21 mouse cellular contexts compared by ENCODE assay signal in genomic region chr11:7609921-7610320, GRCm38 (mm10).
DNase-seq lines count a peak whose midpoint lies in the region; ATAC-seq and TF ChIP-seq lines count a peak whose summit lies in the region.
"Had no signal": no experiment of that assay in that cellular context is flagged by ENCODE, and none has a peak within 500 bp of the region (broad histone marks: within the 10 kb centered on the region; RNA-seq: fewer than 3 reads in every experiment).

No protein-coding gene starts in this region.

- H3K36me3 ChIP-seq in lung, postnatal 0 days (ENCODE audit: insufficient read depth, low read length), result no peaks in the 10 kb centered on the region
- no peaks in the 10 kb centered on the region for H3K36me3 ChIP-seq in intestine, postnatal 0 days (ENCODE audit: control insufficient read depth, insufficient read depth)
- H3K36me3 ChIP-seq: heart, embryonic 13.5 days; hindbrain, embryonic 13.5 days; limb, embryonic 12.5 days; liver, embryonic 12.5 days; stomach, embryonic 15.5 days had no signal

- no peak for TF ChIP-seq EP300 in lung, postnatal 0 days (IDR thresholded peaks at IDR 0.05)

- H3K27ac ChIP-seq in lung, postnatal 0 days (ENCODE audit: low read length), result no peak overlapping the region
- H3K27ac ChIP-seq in intestine, postnatal 0 days (ENCODE audit: low read depth, low read length), result no peak overlapping the region
- H3K27ac ChIP-seq: forebrain, embryonic 13.5 days; gastrocnemius, adult 2 months; heart, embryonic 13.5 days; hindbrain, embryonic 13.5 days; limb, embryonic 12.5 days; liver, embryonic 12.5 days; stomach, embryonic 15.5 days had no signal

- no peaks in the 10 kb centered on the region for H3K27me3 ChIP-seq in lung, postnatal 0 days (replicated peaks; ENCODE audit: insufficient read depth, low read length)
- H3K27me3 ChIP-seq in intestine, postnatal 0 days (replicated peaks; ENCODE audit: control insufficient read depth, insufficient read depth, low read length), result no peaks in the 10 kb centered on the region
- H3K27me3 ChIP-seq: forebrain, embryonic 13.5 days; heart, embryonic 13.5 days; hindbrain, embryonic 13.5 days; limb, embryonic 12.5 days; liver, embryonic 12.5 days; stomach, embryonic 15.5 days had no signal

- no peak for ATAC-seq in lung, postnatal 0 days
- ATAC-seq in intestine, postnatal 0 days, result no peak
- ATAC-seq: forebrain, embryonic 13.5 days; liver, embryonic 12.5 days had no signal

- TF ChIP-seq CTCF in lung, postnatal 0 days (IDR thresholded peaks at IDR 0.05), result no peak
- no peak for TF ChIP-seq CTCF in intestine, postnatal 0 days (IDR thresholded peaks at IDR 0.05; ENCODE audit: low read depth)

- no peaks in the 10 kb centered on the region for H3K4me1 ChIP-seq in lung, postnatal 0 days (ENCODE audit: insufficient read depth, low read depth, low read length)
- H3K4me1 ChIP-seq in intestine, postnatal 0 days (replicated peaks; ENCODE audit: control insufficient read depth, insufficient read depth, low read length), result no peaks in the 10 kb centered on the region
- H3K4me1 ChIP-seq: forebrain, embryonic 13.5 days; heart, embryonic 13.5 days; hindbrain, embryonic 13.5 days; limb, embryonic 12.5 days; liver, embryonic 12.5 days; stomach, embryonic 15.5 days had no signal

- H3K9me3 ChIP-seq in lung, postnatal 0 days (ENCODE audit: low read length), result no peaks in the 10 kb centered on the region
- no peaks in the 10 kb centered on the region for H3K9me3 ChIP-seq in intestine, postnatal 0 days (ENCODE audit: control insufficient read depth)
- H3K9me3 ChIP-seq: forebrain, embryonic 13.5 days; heart, embryonic 13.5 days; hindbrain, embryonic 13.5 days; limb, embryonic 12.5 days; liver, embryonic 12.5 days; stomach, embryonic 15.5 days had no signal

- no peak overlapping the region for H3K4me3 ChIP-seq in lung, postnatal 0 days (ENCODE audit: low read depth, low read length)
- no peak overlapping the region for H3K4me3 ChIP-seq in intestine, postnatal 0 days (ENCODE audit: low read depth, low read length)
- H3K4me3 ChIP-seq: forebrain, embryonic 13.5 days; gastrocnemius, adult 2 months; heart, embryonic 13.5 days; hindbrain, embryonic 13.5 days; limb, embryonic 12.5 days; liver, embryonic 12.5 days; stomach, embryonic 15.5 days had no signal

- intact Hi-C loops in heart, postnatal 36 days (cut with DNase I), result no loop called here

- peak; percentile 6 to 18 for DNase-seq in heart, adult 9 months (ENCODE audit: low spot score in 2 of 2)
- no peak for DNase-seq in heart, postnatal 36 days
- peak; percentile 9 for DNase-seq in lung, postnatal 25 days (ENCODE audit: low spot score)
- no peak for DNase-seq in lung, postnatal 0 days (ENCODE audit: low spot score)
- peak; percentile 66 for DNase-seq in kidney, postnatal 10 days
- no peak for DNase-seq in layer of hippocampus, adult 9-11 months
- DNase-seq: adrenal gland, postnatal 14 days; cerebellum, adult 9-10 months; gastrocnemius, adult 2 months; heart, postnatal 14 days; lung, adult 2 months; thymus, adult 18-20 months; thymus, postnatal 36 days had no signal

- H3K4me2 ChIP-seq in lung, postnatal 0 days (replicated peaks; ENCODE audit: low read depth, low read length), result no peak overlapping the region
- H3K4me2 ChIP-seq in intestine, postnatal 0 days (replicated peaks; ENCODE audit: low read depth), result no peak overlapping the region
- H3K4me2 ChIP-seq: forebrain, embryonic 13.5 days; heart, embryonic 13.5 days; hindbrain, embryonic 13.5 days; limb, embryonic 12.5 days; liver, embryonic 12.5 days; midbrain, embryonic 11.5 days; stomach, embryonic 15.5 days had no signal

- no peak overlapping the region for H3K9ac ChIP-seq in lung, postnatal 0 days (replicated peaks; ENCODE audit: low read depth)
- no peak overlapping the region for H3K9ac ChIP-seq in intestine, postnatal 0 days (ENCODE audit: low read depth, low read length)
- H3K9ac ChIP-seq: forebrain, embryonic 13.5 days; heart, embryonic 13.5 days; hindbrain, embryonic 13.5 days; limb, embryonic 12.5 days; liver, embryonic 12.5 days; stomach, embryonic 15.5 days had no signal

Comparison
In these comparisons a context has a peak if more than half of its experiments do, and no peak if none do; other contexts are left out.
1. DNase-seq: peak in heart, adult 9 months (2 of 2), lung, postnatal 25 days (single experiment) and kidney, postnatal 10 days (single experiment); none in heart, postnatal 36 days (0 of 2), lung, postnatal 0 days (single experiment) and layer of hippocampus, adult 9-11 months (single experiment).